Mouse (Mus musculus): ENCODE data around the gene Srd5a1.

Srd5a1 gene

DNA sequence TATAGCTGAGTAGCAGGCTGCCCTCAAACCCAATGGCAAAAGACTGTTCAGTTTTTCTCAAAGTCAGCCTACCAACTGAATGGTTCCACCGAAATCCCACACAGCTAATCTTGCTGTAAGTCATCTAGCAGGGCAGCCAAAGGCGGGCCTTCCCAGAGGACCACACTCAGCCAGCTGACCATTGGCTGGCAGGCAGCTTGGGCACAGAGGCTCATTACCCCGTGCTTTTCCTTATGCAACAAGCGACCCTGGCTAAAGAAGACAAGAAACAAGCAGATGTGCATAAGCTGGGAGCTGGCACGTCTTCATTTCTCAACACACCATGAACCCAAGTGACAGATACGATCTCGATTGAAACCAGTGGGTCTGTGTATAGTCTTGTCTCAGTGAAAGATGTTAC lies 73.9 kb downstream of the Srd5a1 start:
- DNase-seq = no peak

GRCm38 (mm10) chr13:69536021-69536420 lies 75.2 kb downstream of the Srd5a1 start:
- DNase-seq = no peak

- DNase-seq = peak; percentile 98
These were observed 76.3 kb downstream of the Srd5a1 start for GRCm38 (mm10) chr13:69534654-69535551.

- DNase-seq = no peak
These were observed 76.9 kb downstream of the Srd5a1 start, which contains the start of gene Tent4a for GRCm38 (mm10) chr13:69534334-69534653. Gene Tent4a (minus strand): TSS chr13:69534617.

DNA sequence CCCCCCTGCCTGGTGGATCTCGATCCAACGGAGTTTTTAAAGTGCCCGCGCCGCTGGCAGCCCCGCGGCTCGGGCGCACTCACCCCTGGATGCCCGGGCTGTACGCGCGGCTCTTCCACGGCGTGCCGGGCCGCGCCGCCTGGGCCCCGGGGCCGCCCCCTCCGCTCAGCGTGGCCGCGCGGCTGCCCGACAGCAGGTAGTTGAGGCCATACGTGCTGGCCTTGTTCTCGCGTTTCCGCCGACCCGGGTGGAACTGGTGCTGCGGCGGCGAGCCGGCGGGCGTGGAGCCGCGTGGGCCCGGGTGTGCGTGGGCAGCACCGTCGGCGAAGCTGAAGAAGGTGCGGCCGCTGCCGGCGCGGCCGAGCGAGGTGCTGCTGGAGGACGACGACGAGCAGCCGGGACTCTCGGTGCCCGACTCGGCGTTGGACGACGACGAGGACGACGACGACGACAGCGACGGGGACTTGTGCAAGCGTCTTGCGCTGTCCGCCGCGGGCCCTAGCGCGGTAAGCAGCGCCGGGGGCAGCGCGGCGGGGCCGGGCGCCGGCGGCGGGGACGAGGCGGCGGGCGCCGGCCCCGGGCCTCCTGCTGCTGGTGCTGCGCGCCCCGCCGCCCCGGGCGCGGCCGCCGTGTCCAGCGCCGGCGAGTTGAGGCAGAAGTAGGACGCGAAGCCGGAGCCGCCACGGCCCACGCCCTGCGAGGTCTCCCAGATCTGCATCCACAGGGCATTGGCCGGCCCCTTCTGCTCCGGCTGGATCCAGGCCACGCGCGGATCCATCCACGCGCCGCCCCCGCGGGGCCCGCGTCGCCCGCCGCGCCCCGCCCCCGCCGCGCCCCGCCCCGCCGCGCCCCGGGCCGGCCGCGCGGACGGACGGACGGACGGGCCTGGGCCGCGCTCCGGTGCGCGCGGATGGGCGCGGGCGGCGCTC lies 77.6 kb downstream of the Srd5a1 start, which contains the start of gene Nsun2:
Gene Nsun2 (plus strand): TSS at position 342 of the 929 bp plus-strand sequence.
- peak; percentile 55 for DNase-seq

DNA sequence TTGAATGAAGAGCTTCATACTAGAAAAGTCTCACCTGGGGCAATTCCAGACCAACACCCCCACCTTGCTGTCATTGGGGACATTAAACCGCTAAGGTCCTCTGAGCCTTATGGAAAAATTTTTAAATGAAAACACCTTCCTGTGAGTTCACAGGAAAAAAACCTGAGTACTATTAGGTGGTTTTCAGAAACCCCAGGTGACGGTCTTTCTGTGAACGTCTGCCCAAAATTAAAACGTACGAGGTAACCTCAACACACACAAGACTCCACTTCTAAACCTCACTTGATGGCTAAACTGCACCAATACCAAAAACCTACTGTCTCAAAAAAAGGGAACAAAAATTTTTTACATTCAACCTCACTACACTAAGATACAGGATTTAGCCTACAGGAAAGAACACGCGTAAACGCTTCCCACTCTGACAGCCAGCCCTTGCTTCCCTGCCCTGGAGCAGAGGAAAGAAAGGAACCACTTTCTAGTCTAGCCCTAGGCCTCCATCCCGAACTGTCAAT lies 78.3 kb downstream of the Srd5a1 start:
- DNase-seq = no peak

DNA sequence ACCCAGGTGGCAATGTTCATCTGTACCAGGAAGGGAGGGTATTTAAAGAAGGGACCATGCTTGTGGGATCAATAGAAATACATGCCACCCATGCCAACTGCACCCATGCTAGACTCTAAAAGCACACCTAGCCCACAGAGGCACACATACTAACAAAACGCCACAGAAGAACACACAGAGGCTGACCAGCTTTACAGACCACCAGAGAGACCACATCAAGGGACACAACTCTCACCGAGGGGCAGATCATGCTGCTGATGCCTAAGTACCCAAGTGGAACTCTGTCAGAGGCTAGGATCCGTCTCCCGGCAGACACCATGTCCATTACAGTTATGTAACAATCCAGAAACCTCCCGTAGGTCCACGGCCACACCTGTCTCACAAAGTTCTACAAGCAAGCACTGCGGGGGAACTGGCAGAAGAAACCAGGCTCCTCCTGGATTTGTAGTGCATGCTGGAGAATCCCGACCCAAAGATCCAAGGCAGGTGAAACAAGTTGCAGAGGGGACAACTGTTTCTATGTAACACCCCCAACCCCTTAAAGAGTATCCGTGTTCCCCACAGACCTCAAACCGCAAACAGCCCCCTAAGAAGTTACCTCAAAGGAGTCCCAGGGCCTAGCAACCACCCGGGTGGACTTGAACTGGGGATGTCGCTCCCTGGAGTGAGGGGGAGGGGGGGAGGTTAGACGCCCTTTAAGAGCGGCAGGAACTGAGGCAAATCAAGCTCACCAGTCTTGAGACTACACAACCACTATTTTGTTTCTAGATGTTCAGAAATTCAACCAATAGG lies 78.9 kb downstream of the Srd5a1 start:
- peak; percentile 68 for DNase-seq

DNA sequence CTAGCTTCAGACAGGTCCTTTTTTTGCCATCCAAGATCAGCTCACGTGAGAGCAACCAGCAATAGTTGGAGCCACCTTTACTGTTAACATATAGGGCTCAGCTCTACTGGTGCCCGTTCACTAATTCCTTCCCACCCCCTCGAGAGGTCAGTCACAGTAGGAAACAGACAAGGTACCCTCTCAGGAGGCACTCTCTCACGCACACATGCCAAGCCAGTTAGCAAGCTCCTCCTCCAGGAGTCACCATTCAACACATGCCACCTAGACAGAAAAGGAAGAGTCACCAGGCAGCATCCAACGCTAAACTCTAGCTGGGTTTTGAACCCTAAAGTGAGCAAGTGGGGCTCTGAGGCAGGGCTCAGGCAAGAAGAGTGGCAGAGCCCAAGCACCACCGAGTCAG lies 79.8 kb downstream of the Srd5a1 start:
- peak; percentile 33 for DNase-seq

DNA sequence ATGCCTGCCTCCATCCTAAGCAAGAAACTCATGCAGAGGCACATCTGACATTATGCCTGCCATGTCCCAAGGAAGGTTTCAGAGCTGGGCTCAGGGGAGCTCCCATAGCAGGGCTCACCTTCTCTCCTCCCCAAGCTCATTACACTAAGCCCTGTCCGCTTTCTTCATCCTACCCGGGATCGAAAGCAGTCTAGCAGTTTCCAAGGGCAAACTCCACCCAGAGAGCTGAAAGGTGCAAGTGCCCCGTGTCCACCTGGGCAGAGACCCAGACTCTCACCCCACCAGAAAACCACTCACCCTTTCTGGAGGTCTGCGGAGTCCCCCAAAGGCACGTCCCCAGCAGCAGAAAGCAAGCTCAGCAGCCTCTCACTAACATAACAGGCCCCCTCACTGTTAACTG lies 80.3 kb downstream of the Srd5a1 start:
- DNase-seq = peak; percentile 35

DNA sequence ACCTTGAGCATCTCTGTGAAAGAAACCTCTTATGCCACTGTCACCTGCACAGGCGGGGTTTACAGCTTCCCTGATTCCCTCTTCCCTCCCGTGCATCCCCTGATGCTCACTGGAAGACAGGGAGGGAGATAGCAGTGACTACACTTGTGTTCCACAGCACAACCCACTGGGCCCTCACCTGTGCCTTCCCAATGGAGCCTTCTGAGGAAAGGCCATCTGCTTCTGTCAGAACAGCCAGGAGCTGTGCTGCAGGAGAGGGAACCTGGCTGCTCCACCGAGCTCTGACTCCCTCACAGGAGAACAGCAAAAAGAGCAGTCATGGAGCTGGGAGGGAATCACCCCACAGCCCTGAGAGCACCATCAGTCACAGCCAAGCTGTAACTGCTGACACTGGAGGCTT lies 81.1 kb downstream of the Srd5a1 start:
- DNase-seq = no peak

DNA sequence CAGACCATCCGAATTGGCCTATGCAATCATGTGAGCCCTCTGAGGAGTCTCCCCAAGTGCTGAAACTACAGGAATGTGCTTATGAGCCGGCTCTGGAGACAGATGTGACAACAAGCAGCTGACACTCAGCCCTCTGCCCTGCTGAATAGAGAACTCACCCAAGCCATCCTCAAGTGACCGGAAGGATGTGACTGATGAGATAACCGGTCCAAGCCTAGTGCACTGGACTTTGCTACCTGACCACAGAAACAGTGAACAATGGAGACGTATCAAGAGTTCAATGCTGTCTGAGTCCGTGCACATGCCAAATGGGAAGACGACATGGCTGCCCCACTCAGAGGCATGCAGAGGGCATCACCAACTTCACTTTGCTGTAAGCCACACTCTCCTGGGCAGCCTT lies 82.7 kb downstream of the Srd5a1 start:
- peak; percentile 70 for DNase-seq

- DNase-seq = peak; percentile 91
These were observed 85.4 kb downstream of the Srd5a1 start for GRCm38 (mm10) chr13:69525867-69526266.

GRCm38 (mm10) chr13:69524158-69524530 lies 87.1 kb downstream of the Srd5a1 start:
- DNase-seq = peak; percentile 83
